Mouse (Mus musculus): ENCODE results near the gene Kcnma1. TPM values are rescaled to one million over a fixed set of nuclear protein-coding genes. Genes with fewer than 3 reads are reported as not detected.

Kcnma1 gene
- total and polyA plus RNA-seq, 3 experiments = not detected

DNA sequence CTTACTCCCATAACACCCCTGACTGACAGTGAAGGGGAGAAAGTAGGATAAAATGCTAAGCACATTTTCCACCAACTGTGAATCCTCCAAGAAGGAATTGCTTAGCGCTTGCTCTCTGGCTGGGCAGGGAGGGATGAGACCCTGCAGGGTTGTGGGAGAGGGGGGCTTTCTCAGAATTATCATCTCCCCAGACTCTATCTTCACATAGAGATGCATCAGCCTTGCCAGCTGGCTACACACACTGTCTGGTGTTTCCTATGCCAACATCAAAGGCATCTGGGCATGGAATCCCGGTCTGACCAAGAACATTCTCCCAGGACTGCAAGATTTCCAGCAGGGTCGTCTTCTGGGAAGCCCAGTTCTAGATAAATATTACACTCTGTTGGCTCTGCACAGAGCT is 91.5 kb downstream of the Kcnma1 start:
- H3K4me1 ChIP-seq (ENCODE audit: control insufficient read depth in 1 of 2, insufficient read depth in 2 of 2, low read length in 2 of 2) = no peaks in the 10 kb centered on the region
- H3K36me3 ChIP-seq (ENCODE audit: control insufficient read depth in 1 of 2, insufficient read depth in 2 of 2, low read length in 2 of 2) = no peaks in the 10 kb centered on the region

DNA sequence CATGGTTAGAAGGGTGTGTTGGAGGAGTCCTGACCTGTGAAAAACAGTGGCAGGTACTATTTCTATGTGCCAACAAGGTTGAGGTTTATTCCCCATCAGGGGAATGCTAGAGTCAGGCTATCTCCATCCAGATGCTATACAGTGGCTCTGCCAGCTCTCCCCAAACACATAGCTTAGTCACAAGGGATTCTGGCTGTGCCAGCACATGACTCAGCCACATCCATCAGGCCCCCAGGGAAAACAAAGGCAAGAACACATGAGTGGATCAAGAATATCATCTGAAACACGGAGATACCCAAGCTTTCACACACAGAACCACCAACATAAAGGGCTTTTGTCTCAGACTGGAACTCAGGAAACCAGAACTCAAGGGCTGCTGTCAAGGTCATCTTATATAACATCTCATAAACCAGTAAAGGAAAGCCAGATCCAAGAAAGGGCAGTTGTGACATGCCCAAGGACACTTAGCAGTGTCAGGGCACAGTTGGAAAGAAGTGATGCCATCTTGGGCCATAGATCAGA is 103.1 kb downstream of the Kcnma1 start:
- no peak for DNase-seq (ENCODE audit: low read depth, low spot score)
- Histone ChIP-seq H3K27me3 (ENCODE audit: control insufficient read depth in 1 of 2, insufficient read depth in 2 of 2, low read length in 2 of 2) (no peaks in the 10 kb centered on the region), H3K36me3 (ENCODE audit: control insufficient read depth in 1 of 2, insufficient read depth in 2 of 2, low read length in 2 of 2) (no peaks in the 10 kb centered on the region), H3K9ac (ENCODE audit: control insufficient read depth, low read depth, low read length, poor library complexity, severe bottlenecking) (no peak overlapping the region), H3K9me3 (replicated peaks; ENCODE audit: insufficient read depth, low read length) (no peaks in the 10 kb centered on the region), H3K4me1 (ENCODE audit: control insufficient read depth in 1 of 2, insufficient read depth in 2 of 2, low read length in 2 of 2) (no peaks in the 10 kb centered on the region), H3K4me3 (ENCODE audit: control insufficient read depth in 1 of 2, insufficient read depth in 1 of 2, low read depth in 2 of 2, low read length in 2 of 2) (no peak overlapping the region), H3K79me2 (ENCODE audit: control insufficient read depth, insufficient read depth, low read length, poor library complexity) (no peaks in the 10 kb centered on the region), H3K27ac (ENCODE audit: control insufficient read depth, low read depth, low read length) (no peak overlapping the region)
- TF ChIP-seq UBTF (IDR thresholded peaks at IDR 0.05; ENCODE audit: borderline replicate concordance, insufficient read depth, low read depth, low read length) = no peak
- TF ChIP-seq TBP (IDR thresholded peaks at IDR 0.05; ENCODE audit: low read depth, low read length) = no peak
- TF ChIP-seq MXI1 (IDR thresholded peaks at IDR 0.05; ENCODE audit: low read depth, low read length) = no peak
- no peak for TF ChIP-seq CHD1 (IDR thresholded peaks at IDR 0.05; ENCODE audit: low read depth, low read length)
- TF ChIP-seq SMC3 (IDR thresholded peaks at IDR 0.05; ENCODE audit: low read depth, low read length) = no peak
- TF ChIP-seq EP300 (IDR thresholded peaks at IDR 0.05; ENCODE audit: low read depth in 1 of 2, low read length in 2 of 2) = no peak
- no peak for TF ChIP-seq MAFK (IDR thresholded peaks at IDR 0.05; ENCODE audit: borderline replicate concordance, low read depth, low read length)
- TF ChIP-seq ZMIZ1 (IDR thresholded peaks at IDR 0.05; ENCODE audit: low read depth, low read length) = no peak
- no peak for TF ChIP-seq BHLHE40 (IDR thresholded peaks at IDR 0.05; ENCODE audit: borderline replicate concordance, low read depth, low read length)
- no peak for TF ChIP-seq TAL1 (IDR thresholded peaks at IDR 0.05; ENCODE audit: low read length)

More for the DNA sequence above, 91.5 kb downstream of the Kcnma1 start:
- no peaks in the 10 kb centered on the region for H3K27me3 ChIP-seq (ENCODE audit: control insufficient read depth in 1 of 2, insufficient read depth in 2 of 2, low read length in 2 of 2)
- no peak for TF ChIP-seq E2F4 (IDR thresholded peaks at IDR 0.05; ENCODE audit: borderline replicate concordance, low read depth, low read length)
- TF ChIP-seq MAX (IDR thresholded peaks at IDR 0.05; ENCODE audit: low read length) = no peak
- TF ChIP-seq CTCF (IDR thresholded peaks at IDR 0.05 in 2 of 3, conservative IDR thresholded peaks at IDR 0.05 in 1 of 3; ENCODE audit: control insufficient read depth in 1 of 3, insufficient read depth in 1 of 3, low read depth in 2 of 3, low read length in 3 of 3, poor library complexity in 1 of 3, severe bottlenecking in 1 of 3) = no peak
- TF ChIP-seq GABPA (IDR thresholded peaks at IDR 0.05; ENCODE audit: low read depth, low read length) = no peak
- no peaks in the 10 kb centered on the region for H3K79me2 ChIP-seq (ENCODE audit: control insufficient read depth, insufficient read depth, low read length, poor library complexity)
- no peak overlapping the region for H3K9ac ChIP-seq (ENCODE audit: control insufficient read depth, low read depth, low read length, poor library complexity, severe bottlenecking)
- no peak for DNase-seq (ENCODE audit: low read depth, low spot score)
- H3K9me3 ChIP-seq (replicated peaks; ENCODE audit: insufficient read depth, low read length) = no peaks in the 10 kb centered on the region
- H3K4me3 ChIP-seq (ENCODE audit: control insufficient read depth in 1 of 2, insufficient read depth in 1 of 2, low read depth in 2 of 2, low read length in 2 of 2) = no peak overlapping the region
- no peak overlapping the region for H3K27ac ChIP-seq (ENCODE audit: control insufficient read depth, low read depth, low read length)

DNA sequence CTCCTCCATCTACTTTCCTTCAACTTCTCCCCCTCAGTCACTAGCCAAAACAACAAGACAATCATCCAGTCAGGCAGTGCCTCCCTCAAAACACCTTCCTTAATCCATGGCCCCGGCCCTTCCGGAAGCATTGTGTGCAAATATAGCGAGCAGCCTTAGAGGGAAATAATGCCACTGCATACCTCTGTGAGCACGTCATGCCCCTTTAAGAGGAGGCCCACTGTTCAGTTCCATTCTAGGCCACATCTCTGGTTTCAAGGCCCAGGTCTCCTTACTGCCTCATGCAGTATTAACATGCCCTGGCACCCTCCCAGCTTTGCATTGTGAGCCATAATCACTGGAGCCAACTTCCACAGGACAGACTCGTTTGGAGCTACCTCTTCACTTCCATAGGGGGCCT is 105.7 kb downstream of the Kcnma1 start:
- Histone ChIP-seq H3K36me3 (ENCODE audit: control insufficient read depth in 1 of 2, insufficient read depth in 2 of 2, low read length in 2 of 2) (no peaks in the 10 kb centered on the region), H3K9me3 (replicated peaks; ENCODE audit: insufficient read depth, low read length) (no peaks in the 10 kb centered on the region), H3K4me3 (ENCODE audit: control insufficient read depth in 1 of 2, insufficient read depth in 1 of 2, low read depth in 2 of 2, low read length in 2 of 2) (no peak overlapping the region), H3K27me3 (ENCODE audit: control insufficient read depth in 1 of 2, insufficient read depth in 2 of 2, low read length in 2 of 2) (no peaks in the 10 kb centered on the region), H3K4me1 (ENCODE audit: control insufficient read depth in 1 of 2, insufficient read depth in 2 of 2, low read length in 2 of 2) (no peaks in the 10 kb centered on the region), H3K79me2 (ENCODE audit: control insufficient read depth, insufficient read depth, low read length, poor library complexity) (no peaks in the 10 kb centered on the region), H3K9ac (ENCODE audit: control insufficient read depth, low read depth, low read length, poor library complexity, severe bottlenecking) (no peak overlapping the region), H3K27ac (ENCODE audit: control insufficient read depth, low read depth, low read length) (no peak overlapping the region)
- DNase-seq (ENCODE audit: low read depth, low spot score) = no peak
- no peak for TF ChIP-seq CHD2 (IDR thresholded peaks at IDR 0.05; ENCODE audit: low read length)
- TF ChIP-seq MYB (IDR thresholded peaks at IDR 0.05; ENCODE audit: low read depth, low read length) = no peak
- TF ChIP-seq USF1 (IDR thresholded peaks at IDR 0.05; ENCODE audit: low read depth, low read length) = no peak
- no peak for TF ChIP-seq NRF1 (IDR thresholded peaks at IDR 0.05; ENCODE audit: insufficient read depth, low read depth, low read length, poor library complexity, severe bottlenecking)
- TF ChIP-seq E2F4 (IDR thresholded peaks at IDR 0.05; ENCODE audit: borderline replicate concordance, low read depth, low read length) = no peak
- TF ChIP-seq ZKSCAN1 (IDR thresholded peaks at IDR 0.05; ENCODE audit: low read depth, low read length) = no peak
- no peak for TF ChIP-seq MEF2A (IDR thresholded peaks at IDR 0.05; ENCODE audit: extremely low read depth, insufficient replicate concordance, low read depth, low read length, poor library complexity, severe bottlenecking)
- no peak for TF ChIP-seq GATA1 (IDR thresholded peaks at IDR 0.05; ENCODE audit: low read depth, low read length)
- TF ChIP-seq GABPA (IDR thresholded peaks at IDR 0.05; ENCODE audit: low read depth, low read length) = no peak
- no peak for TF ChIP-seq POLR2AphosphoS2 (IDR thresholded peaks at IDR 0.05; ENCODE audit: low read length)
- no peak for TF ChIP-seq RCOR1 (IDR thresholded peaks at IDR 0.05; ENCODE audit: low read depth, low read length)
- no peak for TF ChIP-seq JUND (IDR thresholded peaks at IDR 0.05; ENCODE audit: low read depth, low read length)
- no peak for TF ChIP-seq ELF1 (IDR thresholded peaks at IDR 0.05; ENCODE audit: low read depth, low read length)
- TF ChIP-seq CTCF (IDR thresholded peaks at IDR 0.05 in 2 of 3, conservative IDR thresholded peaks at IDR 0.05 in 1 of 3; ENCODE audit: control insufficient read depth in 1 of 3, insufficient read depth in 1 of 3, low read depth in 2 of 3, low read length in 3 of 3, poor library complexity in 1 of 3, severe bottlenecking in 1 of 3) = no peak

All from MEL (cell line).